Mouse (Mus musculus): ENCODE results near the gene Dntt. TPM values are rescaled to one million over a fixed set of nuclear protein-coding genes. Genes with fewer than 3 reads are reported as not detected.
A peak's percentile ranks its signal among the peaks of the same experiment; 100 is the strongest.

The Dntt gene
- 0.06 and 0.12 TPM in 2 replicates for polyA plus RNA-seq (2012; rRNA removed)

DNA sequence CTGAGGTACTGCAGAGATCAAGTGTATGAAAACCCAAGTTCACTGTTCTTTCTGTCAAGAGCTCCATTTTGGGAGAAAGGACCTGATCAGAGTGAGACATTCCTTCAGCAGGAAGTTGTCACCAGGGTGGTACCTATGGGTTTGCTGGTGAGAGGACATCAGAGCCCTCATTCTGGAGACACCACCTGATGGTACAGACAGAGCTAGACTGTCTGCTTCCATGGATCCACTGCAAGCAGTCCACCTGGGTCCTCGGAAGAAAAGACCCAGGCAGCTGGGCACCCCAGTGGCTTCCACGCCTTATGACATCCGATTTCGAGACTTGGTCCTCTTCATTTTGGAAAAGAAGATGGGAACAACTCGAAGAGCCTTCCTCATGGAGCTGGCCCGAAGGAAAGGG is at the start of gene Dntt:
TSS of gene Dntt (plus strand) at position 57 of the 400 bp plus-strand sequence.
- no peak for DNase-seq (ENCODE audit: extremely low spot score in 1 of 2, low spot score in 1 of 2)

DNA sequence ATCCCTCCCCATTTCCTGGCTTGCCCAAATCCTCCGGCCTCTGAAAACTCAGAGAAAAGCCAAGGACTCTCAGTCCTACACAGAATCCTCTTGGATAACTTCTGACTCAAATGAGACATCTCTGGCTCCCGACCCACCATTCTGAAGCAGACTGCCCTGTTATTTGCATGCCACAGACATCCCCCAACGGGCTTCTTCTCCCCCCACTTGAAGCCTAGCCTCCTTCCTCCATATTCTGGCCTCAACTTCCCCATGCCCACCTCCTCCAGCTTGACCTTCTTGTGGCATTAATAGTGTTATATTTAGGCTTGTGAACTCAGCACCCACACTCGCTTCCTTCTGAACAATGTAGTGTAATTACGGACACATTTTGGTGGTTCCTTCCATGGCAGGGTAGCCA is 48.4 kb upstream of the Dntt start:
- DNase-seq (ENCODE audit: extremely low spot score in 1 of 2, low spot score in 1 of 2) = no peak

DNA sequence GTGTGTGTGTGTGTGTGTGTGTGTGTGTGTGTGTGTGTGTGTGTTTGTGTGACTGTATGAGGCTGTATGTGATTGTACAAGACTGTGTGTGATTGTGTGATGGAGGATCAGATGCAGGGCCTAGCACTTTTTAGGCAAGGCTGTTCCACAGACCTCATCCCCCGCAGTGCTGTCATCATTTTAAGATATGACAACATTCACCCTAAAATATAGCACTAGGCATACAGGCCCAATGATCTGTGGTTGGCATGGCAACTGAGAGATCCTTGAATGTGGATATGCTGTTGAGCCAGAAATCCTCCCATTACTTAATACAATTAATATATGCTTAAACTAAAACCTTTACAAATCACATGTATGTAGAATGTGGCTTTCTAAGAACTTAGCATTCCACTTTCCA is 44.5 kb upstream of the Dntt start:
- peak in 1 of 2 experiments; percentile 57 for DNase-seq (ENCODE audit: extremely low spot score in 1 of 2, low spot score in 1 of 2)

- no peak for DNase-seq (ENCODE audit: extremely low spot score in 1 of 2, low spot score in 1 of 2)
These were observed 40.2 kb upstream of the Dntt start for GRCm38 (mm10) chr19:40988856-40989255.

DNA sequence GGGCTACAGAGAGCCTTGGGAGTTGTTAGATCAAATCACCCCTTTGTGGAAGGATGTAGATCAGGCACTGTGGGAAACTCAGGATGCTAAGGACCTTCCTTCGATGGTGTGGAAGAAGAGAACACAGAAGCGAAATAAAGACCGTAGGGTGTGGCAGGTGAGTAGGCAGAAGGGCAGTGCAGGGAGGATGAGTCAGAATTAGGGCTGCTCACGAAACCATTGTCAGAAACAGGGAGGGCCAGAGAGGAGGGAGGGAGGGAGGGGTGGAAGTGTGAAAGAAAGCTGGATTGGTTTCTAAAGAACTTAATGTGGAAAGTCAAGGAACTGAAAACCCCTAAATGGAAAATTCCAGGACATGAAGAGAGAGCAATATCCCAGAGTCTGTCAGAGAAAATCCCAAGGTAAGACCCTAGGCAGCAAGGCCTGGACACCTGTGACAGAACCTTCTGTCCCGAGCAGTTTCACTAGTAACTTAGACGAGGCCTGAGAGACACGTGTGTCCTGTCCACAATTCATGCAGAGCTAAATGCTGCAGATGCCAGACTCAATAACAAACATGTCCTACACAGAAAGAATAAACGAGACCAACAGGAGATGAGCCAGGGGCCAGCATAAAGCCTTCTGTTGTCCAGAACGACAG is 39.0 kb upstream of the Dntt start:
- no peak for DNase-seq (ENCODE audit: extremely low spot score in 1 of 2, low spot score in 1 of 2)

DNA sequence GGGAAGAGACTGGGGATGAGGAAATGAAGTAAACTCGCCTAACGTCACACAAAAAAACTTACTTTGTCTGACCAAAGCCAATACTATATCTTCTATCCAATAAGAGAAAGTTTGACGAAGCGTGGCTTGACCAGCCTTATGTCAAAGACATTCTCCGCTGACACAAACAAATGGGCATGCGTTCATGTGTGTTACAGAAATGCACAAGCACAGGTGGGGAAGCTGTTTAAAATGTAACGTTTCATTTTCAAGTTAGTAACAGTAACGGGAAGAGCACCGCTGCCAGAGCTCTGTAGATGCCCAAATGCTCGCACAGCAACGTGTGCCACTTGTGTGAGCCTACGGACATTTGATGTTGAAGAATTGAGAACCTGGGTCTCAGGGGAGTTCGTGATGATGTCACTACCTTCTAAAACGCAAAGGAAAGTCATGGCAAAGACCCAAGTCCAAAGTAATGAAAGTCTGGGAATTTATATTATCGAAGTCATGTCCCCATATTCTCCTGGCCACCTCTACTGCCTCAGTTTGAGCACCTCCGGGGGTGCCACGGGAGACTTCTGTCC is 38.2 kb upstream of the Dntt start:
- DNase-seq (ENCODE audit: extremely low spot score in 1 of 2, low spot score in 1 of 2) = no peak

GRCm38 (mm10) chr19:40991626-40992025 is 37.4 kb upstream of the Dntt start:
- DNase-seq (ENCODE audit: extremely low spot score in 1 of 2, low spot score in 1 of 2) = no peak

GRCm38 (mm10) chr19:40992096-40992495 is 37.0 kb upstream of the Dntt start:
- DNase-seq (ENCODE audit: extremely low spot score in 1 of 2, low spot score in 1 of 2) = no peak

- peak; percentile 36 to 51 for DNase-seq (ENCODE audit: extremely low spot score in 1 of 2, low spot score in 1 of 2)
These were observed 36.5 kb upstream of the Dntt start for GRCm38 (mm10) chr19:40992517-40993044.

DNA sequence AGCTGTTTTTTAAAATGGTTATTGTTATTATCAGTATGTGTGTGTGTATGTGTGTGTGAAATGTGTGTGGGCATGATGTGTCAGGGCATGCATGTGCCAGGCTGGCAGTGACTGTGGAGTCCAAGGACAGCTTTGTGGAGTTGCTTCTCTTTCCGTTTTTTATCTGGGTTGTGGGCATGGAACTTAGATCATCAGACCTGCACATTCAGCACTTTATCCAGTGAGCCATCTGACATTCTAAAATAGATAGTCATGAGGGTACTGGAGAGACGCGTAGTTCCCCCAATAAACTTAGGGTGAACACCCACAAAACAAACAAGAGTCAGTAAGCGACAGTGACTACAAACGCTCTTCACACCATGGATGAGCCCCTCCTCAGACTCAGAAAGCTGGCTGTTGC is 35.7 kb upstream of the Dntt start:
- no peak for DNase-seq (ENCODE audit: extremely low spot score in 1 of 2, low spot score in 1 of 2)

DNA sequence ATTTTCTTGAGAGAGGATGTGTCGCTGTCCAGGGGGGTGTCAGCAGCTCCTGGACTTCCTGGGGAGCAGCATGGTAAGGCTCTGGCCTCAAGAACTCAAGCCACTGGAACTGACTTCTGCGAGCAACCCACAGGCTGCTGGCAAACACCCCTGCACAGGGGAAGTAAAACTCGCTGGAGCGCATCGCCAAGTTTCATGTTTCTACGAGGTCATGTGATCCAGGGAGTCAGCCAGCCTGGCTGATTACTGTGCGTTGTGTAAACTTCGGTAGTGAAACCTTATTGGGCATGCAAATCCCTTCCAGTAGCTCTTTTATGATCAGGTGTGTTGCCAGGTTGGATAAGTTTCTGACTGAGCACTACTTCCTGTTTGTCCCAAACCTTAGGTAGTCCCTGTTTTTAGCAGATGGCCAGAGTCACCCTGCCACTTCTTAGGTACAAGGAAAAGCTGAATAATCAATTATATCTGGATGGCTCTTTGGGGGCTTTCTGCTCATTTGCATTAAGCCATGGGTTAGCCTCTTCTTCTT is 35.0 kb upstream of the Dntt start, which contains the start of gene Blnk:
TSS of gene Blnk (minus strand) at position 479 of the 529 bp plus-strand sequence.
- DNase-seq (ENCODE audit: extremely low spot score in 1 of 2, low spot score in 1 of 2) = peak; percentile 52 to 70

- no peak for DNase-seq (ENCODE audit: extremely low spot score in 1 of 2, low spot score in 1 of 2)
These were observed 34.2 kb upstream of the Dntt start for GRCm38 (mm10) chr19:40994911-40995310.

DNA sequence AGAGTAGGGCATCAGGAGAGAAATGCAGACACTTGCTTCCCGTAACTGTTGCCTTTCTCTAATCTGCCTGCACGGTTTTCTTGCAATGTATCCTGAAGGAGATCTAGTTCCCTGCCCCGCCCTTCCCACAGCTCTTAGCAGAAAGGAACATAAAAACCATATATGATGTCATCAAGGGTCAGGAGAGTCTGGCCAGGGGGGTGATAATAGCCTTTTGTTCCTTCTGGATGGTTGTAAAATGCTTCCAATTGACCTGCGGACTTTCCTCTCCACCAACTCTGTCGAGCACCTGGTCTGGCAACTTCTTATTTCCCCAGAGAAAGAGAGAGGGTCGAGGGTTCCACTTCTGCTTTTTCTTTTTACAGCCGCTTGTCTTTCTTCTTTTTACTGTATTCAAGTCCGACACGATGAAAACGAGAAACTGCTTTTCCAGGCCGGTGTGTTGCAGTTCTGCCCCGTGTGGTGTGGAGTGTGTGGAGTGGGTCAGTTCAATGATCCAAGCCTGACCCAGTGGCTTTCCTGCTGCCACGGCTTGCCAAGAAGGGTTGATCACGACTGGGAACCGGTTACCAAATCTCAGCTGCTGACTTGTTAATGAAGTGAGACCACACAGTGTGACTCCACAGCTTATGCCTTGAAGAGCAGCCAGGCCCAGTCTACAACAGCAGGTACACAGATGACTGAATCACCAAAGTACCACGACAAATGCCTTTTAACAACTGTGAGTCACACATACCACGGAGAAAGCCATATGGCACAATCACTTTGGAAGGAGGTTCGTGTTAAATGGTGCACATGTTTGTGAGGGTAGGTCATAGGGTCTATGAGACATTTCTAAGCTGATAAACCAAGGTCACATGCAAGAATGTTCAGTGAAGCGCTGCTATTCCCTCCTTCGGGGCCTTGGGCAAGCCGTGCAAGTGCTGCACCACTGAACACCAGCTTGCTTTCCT is 33.4 kb upstream of the Dntt start:
- peak in 1 of 2 experiments; percentile 46 for DNase-seq (ENCODE audit: extremely low spot score in 1 of 2, low spot score in 1 of 2)

GRCm38 (mm10) chr19:40996722-40997121 is 32.4 kb upstream of the Dntt start:
- no peak for DNase-seq (ENCODE audit: extremely low spot score in 1 of 2, low spot score in 1 of 2)

DNA sequence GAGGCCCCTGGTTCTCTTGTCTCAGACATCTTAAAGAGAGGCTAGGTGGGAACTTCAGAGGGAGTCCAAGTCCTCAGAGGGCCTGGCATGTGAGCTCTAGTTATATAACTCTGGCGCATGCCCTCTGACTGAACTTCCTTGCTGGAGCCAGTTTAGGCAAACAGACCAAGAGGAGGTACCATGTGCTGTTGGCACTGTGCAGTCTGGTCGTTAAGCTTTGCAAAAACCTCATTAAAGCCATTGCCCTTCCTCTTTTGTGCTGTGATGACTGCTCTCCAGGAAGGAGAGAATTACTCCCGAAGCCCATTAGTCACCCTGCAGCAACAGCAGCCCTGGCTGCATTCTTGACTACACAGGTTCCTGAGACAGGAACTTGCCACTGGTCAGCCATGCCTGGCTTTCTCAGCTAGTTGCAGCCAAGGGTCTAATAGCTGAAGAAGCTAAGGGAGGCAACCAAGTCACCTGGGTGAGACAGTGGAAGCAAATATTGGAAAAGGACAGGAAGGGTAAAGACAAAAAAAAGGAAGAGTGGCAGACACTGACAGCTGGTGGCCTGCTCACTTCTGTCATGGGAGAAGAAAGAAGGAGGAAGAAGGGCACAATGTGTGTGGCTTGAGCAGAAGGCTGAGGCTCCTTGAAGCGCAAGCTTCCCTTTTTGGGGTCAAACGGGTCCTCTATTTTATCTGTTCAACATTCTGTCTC is 30.5 kb upstream of the Dntt start:
- DNase-seq (ENCODE audit: extremely low spot score in 1 of 2, low spot score in 1 of 2) = no peak

DNA sequence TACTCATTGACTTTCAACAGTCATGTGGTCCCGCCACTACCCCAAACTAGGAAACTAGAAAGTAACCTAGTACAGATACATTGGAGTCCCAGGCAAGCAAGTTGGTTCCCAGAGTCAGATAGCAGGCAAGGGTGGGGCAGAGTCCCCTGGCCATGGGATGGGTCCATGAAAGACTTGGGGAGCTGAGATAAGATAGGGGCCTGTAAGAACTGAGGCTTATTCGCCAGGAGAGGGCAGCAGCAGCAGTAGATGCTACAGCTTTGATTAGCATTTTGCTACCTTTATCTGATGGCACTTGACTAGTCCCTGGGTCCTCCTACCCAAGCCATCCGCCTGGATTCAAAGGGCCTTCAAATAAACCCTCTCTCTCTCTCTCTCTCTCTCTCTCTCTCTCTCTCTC is 29.5 kb upstream of the Dntt start:
- no peak for DNase-seq (ENCODE audit: extremely low spot score in 1 of 2, low spot score in 1 of 2)

DNA sequence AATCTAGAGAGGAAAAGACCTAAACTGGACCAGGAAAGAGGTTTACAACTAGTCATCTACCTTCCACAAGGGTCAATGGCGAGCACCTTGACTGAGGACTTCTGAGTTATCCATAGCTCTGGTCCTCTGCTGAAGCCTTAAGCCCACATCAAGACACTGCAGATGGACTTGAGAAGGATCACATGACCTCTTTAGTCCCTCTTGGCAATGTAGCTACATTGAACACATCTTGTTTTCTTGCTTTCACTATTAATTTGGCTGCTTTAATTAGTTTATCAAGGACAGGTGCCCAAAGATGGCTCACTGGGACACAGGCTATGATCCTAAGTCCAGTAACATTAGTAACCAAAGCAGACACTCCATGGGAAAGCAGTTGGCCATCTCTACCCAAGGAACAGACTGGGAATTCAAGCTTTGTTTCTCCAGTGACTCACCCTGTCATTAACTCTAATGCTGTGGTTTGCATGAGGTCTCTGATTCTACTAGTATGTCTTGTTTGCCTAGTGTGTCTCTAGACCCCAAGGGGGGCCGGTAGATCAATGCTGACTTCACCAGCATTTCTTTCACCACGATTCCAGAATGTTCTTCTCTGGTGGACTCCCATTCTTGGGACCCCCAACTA is 25.3 kb upstream of the Dntt start:
- DNase-seq (ENCODE audit: extremely low spot score in 1 of 2, low spot score in 1 of 2) = no peak

- DNase-seq (ENCODE audit: extremely low spot score in 1 of 2, low spot score in 1 of 2) = no peak
These were observed 22.5 kb upstream of the Dntt start for GRCm38 (mm10) chr19:41006621-41007020.

GRCm38 (mm10) chr19:41007326-41007725 is 21.7 kb upstream of the Dntt start:
- DNase-seq (ENCODE audit: extremely low spot score in 1 of 2, low spot score in 1 of 2) = no peak

DNA sequence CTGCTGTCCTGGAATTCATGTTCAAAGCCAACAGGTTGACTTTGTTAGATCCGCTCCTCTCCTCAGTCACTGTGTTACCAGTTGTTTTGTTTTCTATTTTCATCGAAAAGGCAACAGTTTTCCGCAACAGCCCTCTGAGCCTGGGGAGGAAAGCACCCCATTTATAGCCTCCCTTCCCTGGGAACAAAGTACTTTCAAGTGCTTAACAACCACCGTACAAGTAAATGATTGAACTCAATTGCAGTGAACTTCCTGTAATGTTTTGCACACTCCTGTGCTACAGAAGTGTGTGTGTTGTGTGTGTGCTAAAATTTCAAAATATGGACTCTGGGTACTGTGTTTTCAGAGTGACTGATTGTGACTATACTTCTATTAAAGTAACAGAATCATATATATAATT is 21.3 kb upstream of the Dntt start:
- no peak for DNase-seq (ENCODE audit: extremely low spot score in 1 of 2, low spot score in 1 of 2)
